Mouse (Mus musculus) ZHBTc4 (cell line): ENCODE results near the gene Bahd1.

ENCODE experiments used
- DNase-seq: peaks from one replicate; pipeline ENCODE4 v3.0.0-alpha.2; 2011; ENCODE audit warnings: low read depth, low spot score

The Bahd1 gene

GRCm38 (mm10) chr2:118898771-118899170, 1.4 kb upstream of the Bahd1 start:
- DNase-seq, result no peak

- DNase-seq, result no peak
These were observed 871 bp upstream of the Bahd1 start for GRCm38 (mm10) chr2:118899306-118899705.

- no peak for DNase-seq
These were observed 606 bp downstream of the Bahd1 start for GRCm38 (mm10) chr2:118900826-118901140.

GRCm38 (mm10) chr2:118901175-118902031, 1.2 kb downstream of the Bahd1 start:
- DNase-seq, result peak; percentile 96

- DNase-seq, result peak; percentile 50
These were observed 2.2 kb downstream of the Bahd1 start for GRCm38 (mm10) chr2:118902051-118903025.

GRCm38 (mm10) chr2:118903333-118903741, 3.2 kb downstream of the Bahd1 start:
- no peak for DNase-seq

- no peak for DNase-seq
These were observed 5.4 kb downstream of the Bahd1 start for GRCm38 (mm10) chr2:118905433-118906117.

GRCm38 (mm10) chr2:118906118-118906492, 5.9 kb downstream of the Bahd1 start:
- peak; percentile 52 for DNase-seq

GRCm38 (mm10) chr2:118907781-118908180, 7.6 kb downstream of the Bahd1 start:
- DNase-seq, result no peak

GRCm38 (mm10) chr2:118909151-118909550, 9.0 kb downstream of the Bahd1 start:
- DNase-seq, result no peak

GRCm38 (mm10) chr2:118910605-118911278, 10.6 kb downstream of the Bahd1 start:
- no peak for DNase-seq

GRCm38 (mm10) chr2:118912706-118913105, 12.5 kb downstream of the Bahd1 start:
- no peak for DNase-seq

GRCm38 (mm10) chr2:118913551-118914276, 13.5 kb downstream of the Bahd1 start:
- DNase-seq, result no peak

GRCm38 (mm10) chr2:118914685-118915084, 14.5 kb downstream of the Bahd1 start:
- DNase-seq, result no peak

GRCm38 (mm10) chr2:118916436-118916835, 16.3 kb downstream of the Bahd1 start:
- no peak for DNase-seq

GRCm38 (mm10) chr2:118918543-118918942, 18.4 kb downstream of the Bahd1 start:
- no peak for DNase-seq

- no peak for DNase-seq
These were observed 20.3 kb downstream of the Bahd1 start for GRCm38 (mm10) chr2:118920428-118920827.

GRCm38 (mm10) chr2:118925952-118926351, 25.8 kb downstream of the Bahd1 start:
- no peak for DNase-seq

- DNase-seq, result peak; percentile 78
These were observed 26.3 kb downstream of the Bahd1 start, which contains the start of gene Chst14 for GRCm38 (mm10) chr2:118926361-118926997. Gene Chst14, plus strand, starts transcription at chr2:118926496.
